Mouse (Mus musculus): ENCODE results near the gene Tm2d1. TPM values are rescaled to one million over a fixed set of nuclear protein-coding genes. Genes with fewer than 3 reads are reported as not detected.
A peak's percentile ranks its signal among the peaks of the same experiment; 100 is the strongest.
"Not testable (repeated sequence)": the region's sequence is repeated elsewhere in the genome, so short reads cannot be mapped to it uniquely, and the experiment has no call there.

Gene Tm2d1
- 89.7 and 96.3 TPM in 2 replicates for polyA plus RNA-seq (2014; fragmentation: Nextera tagmentation; extraction: Ambion mirVana)

DNA sequence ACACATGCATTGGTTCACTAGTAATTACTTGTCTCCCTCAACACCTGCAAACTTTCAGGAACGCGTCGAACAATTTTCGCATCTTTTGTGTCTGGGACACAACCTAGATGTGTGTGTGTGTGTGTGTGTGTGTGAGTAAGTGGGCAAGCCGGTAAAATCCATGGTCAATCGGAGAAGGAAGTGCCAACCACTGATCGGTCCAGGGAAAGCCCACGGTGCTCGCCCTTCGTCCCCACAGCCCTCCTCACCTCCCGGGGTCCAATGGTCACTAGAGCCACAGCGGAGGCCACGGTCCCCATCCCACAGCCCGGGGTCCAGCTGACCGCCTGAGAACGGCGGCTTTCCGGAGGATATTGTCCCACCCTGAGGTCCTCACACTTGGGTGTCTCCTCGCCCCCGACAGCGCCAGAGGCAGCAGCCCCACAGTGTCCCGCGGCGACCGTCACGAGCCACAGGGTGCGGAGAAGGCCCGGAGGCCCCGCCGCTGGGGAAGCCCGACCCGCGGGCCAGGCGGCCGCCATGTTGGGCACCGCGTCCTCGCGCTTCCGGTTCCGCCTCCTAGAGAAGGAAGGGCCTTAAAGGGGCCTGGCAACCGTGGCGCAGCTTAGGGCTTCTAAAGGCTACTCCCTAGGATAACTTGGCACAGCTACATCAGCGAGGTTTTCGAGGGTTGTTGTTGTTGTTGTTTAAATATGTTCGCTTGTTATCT is at the start of gene Tm2d1:
TSS of gene Tm2d1 (minus strand) at position 591 of the 709 bp plus-strand sequence.
- DNase-seq (ENCODE audit: low spot score) (peak; percentile 94), ATAC-seq (ENCODE audit: low read depth) (peak; percentile 97)
- Histone ChIP-seq H3K27me3 (replicated peaks; ENCODE audit: control insufficient read depth, insufficient read depth, low read length) (no peaks in the 10 kb centered on the region), H3K4me1 (ENCODE audit: control insufficient read depth, insufficient read depth, low read length) (peaks cover 12% of the 10 kb centered on the region), H3K9ac (ENCODE audit: low read depth, low read length) (peak within 1 kb of the TSS; percentile 96), H3K4me3 (ENCODE audit: low read depth, low read length) (peak within 1 kb of the TSS; percentile 84), H3K4me2 (ENCODE audit: low read depth, low read length) (peak within 1 kb of the TSS; percentile 56), H3K27ac (replicated peaks; ENCODE audit: low read depth, low read length) (no peak within 1 kb of the TSS; the same call in 1 of the 2 replicates), H3K36me3 (ENCODE audit: control insufficient read depth, insufficient read depth, low read length) (peaks cover 4% of the 10 kb centered on the region; the same call in 1 of the 2 replicates), H3K9me3 (ENCODE audit: control insufficient read depth, low read length) (no peaks in the 10 kb centered on the region)
- WGBS = under 1% methylated on average over 27 of the region's 46 CpGs

DNA sequence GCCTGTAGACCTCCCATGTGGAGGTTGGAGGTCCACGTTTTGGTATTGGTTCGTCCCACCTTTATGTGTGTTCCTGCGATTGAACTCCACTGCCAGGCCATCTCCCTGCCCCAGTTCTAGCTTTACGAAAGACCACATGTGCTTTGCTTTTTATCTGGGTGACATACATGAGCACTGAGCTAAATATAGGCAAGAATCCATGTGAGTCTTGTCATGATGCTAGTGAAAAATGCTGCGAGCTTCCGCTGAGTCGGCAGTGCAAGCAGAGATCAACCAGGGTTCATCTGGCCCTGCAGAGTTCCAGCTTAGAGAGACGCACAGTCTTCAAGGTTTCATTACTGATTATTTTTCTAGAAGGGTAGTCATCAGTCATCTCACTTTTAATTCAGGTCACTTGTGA is 45.3 kb upstream of the Tm2d1 start:
- no peak for ATAC-seq (ENCODE audit: low read depth)
- Histone ChIP-seq H3K4me1 (ENCODE audit: control insufficient read depth, insufficient read depth, low read length) (no peaks in the 10 kb centered on the region), H3K4me3 (ENCODE audit: low read depth, low read length) (no peak overlapping the region), H3K27ac (replicated peaks; ENCODE audit: low read depth, low read length) (no peak overlapping the region), H3K27me3 (replicated peaks; ENCODE audit: control insufficient read depth, insufficient read depth, low read length) (no peaks in the 10 kb centered on the region), H3K36me3 (ENCODE audit: control insufficient read depth, insufficient read depth, low read length) (peaks cover 22% of the 10 kb centered on the region), H3K4me2 (ENCODE audit: low read depth, low read length) (no peak overlapping the region), H3K9me3 (ENCODE audit: control insufficient read depth, low read length) (no peaks in the 10 kb centered on the region), H3K9ac (ENCODE audit: low read depth, low read length) (no peak overlapping the region)
- no peak for DNase-seq (ENCODE audit: low spot score)
- 76% methylated on average over 8 of the region's 8 CpGs for WGBS

DNA sequence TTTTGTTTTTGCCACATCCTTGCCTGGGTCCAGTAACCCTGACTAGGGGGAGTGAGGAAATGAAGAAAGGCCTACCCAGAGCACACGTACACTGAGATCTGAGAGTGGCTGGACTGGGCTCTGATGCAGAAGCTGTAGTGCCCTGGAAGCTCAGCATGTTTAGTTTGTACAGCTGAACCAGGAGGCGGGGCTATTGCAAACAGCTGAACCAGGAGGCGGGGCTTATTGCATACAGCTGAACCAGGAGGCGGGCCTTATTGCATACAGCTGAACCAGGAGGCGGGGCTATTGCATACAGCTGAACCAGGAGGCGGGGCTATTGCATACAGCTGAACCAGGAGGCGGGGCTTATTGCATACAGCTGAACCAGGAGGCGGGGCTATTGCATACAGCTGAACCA is 32.0 kb upstream of the Tm2d1 start:
- H3K27me3 ChIP-seq (replicated peaks; ENCODE audit: control insufficient read depth, insufficient read depth, low read length); DNase-seq (ENCODE audit: low spot score); H3K4me2 ChIP-seq (ENCODE audit: low read depth, low read length); H3K4me1 ChIP-seq (ENCODE audit: control insufficient read depth, insufficient read depth, low read length); ATAC-seq (ENCODE audit: low read depth); H3K27ac ChIP-seq (replicated peaks; ENCODE audit: low read depth, low read length); H3K4me3 ChIP-seq (ENCODE audit: low read depth, low read length); H3K9me3 ChIP-seq (ENCODE audit: control insufficient read depth, low read length); H3K9ac ChIP-seq (ENCODE audit: low read depth, low read length): not testable (repeated sequence)
- 96% methylated on average over 8 of the region's 8 CpGs for WGBS
- peaks cover 22% of the 10 kb centered on the region; the same call in 1 of the 2 replicates for H3K36me3 ChIP-seq (ENCODE audit: control insufficient read depth, insufficient read depth, low read length)

DNA sequence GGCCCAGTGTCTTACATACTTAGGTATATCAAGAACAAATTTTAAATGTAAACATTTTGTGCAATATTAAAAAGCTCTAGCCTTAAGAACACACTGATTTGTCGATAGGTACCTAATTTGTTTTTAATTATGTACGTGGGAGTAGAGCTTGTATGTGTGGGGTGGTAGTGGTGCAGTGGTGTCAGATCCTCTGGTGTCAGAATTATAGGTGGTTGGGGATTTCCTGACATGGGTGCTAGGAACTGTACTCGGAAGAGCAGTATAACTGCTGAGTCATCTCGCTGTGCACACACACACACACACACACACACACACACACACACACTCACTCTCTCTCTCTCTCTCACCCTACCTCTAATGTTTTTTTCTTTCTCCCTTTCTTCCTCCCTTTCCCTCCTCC is 25.3 kb upstream of the Tm2d1 start:
- Histone ChIP-seq H3K27me3 (replicated peaks; ENCODE audit: control insufficient read depth, insufficient read depth, low read length) (no peaks in the 10 kb centered on the region), H3K9me3 (ENCODE audit: control insufficient read depth, low read length) (no peaks in the 10 kb centered on the region), H3K9ac (ENCODE audit: low read depth, low read length) (no peak overlapping the region), H3K4me2 (ENCODE audit: low read depth, low read length) (no peak overlapping the region), H3K36me3 (ENCODE audit: control insufficient read depth, insufficient read depth, low read length) (peaks cover 17% of the 10 kb centered on the region), H3K4me3 (ENCODE audit: low read depth, low read length) (no peak overlapping the region), H3K27ac (replicated peaks; ENCODE audit: low read depth, low read length) (no peak overlapping the region), H3K4me1 (ENCODE audit: control insufficient read depth, insufficient read depth, low read length) (no peaks in the 10 kb centered on the region)
- WGBS = 87% methylated on average over 4 of the region's 4 CpGs
- ATAC-seq (ENCODE audit: low read depth) (no peak), DNase-seq (ENCODE audit: low spot score) (no peak)

- no peaks in the 10 kb centered on the region for H3K4me1 ChIP-seq (ENCODE audit: control insufficient read depth, insufficient read depth, low read length)
- H3K27me3 ChIP-seq (replicated peaks; ENCODE audit: control insufficient read depth, insufficient read depth, low read length) = no peaks in the 10 kb centered on the region
- no peak overlapping the region for H3K4me2 ChIP-seq (ENCODE audit: low read depth, low read length)
- H3K36me3 ChIP-seq (ENCODE audit: control insufficient read depth, insufficient read depth, low read length) = peaks cover 5% of the 10 kb centered on the region; the same call in 1 of the 2 replicates
- H3K4me3 ChIP-seq (ENCODE audit: low read depth, low read length) = no peak overlapping the region
- H3K9ac ChIP-seq (ENCODE audit: low read depth, low read length) = no peak overlapping the region
- no peak overlapping the region for H3K27ac ChIP-seq (replicated peaks; ENCODE audit: low read depth, low read length)
- ATAC-seq (ENCODE audit: low read depth) = no peak
- H3K9me3 ChIP-seq (ENCODE audit: control insufficient read depth, low read length) = no peaks in the 10 kb centered on the region
- no peak for DNase-seq (ENCODE audit: low spot score)
- WGBS = 87% methylated on average over 6 of the region's 6 CpGs
Measured at GRCm38 (mm10) chr4:98404412-98404811, 21.3 kb upstream of the Tm2d1 start.

- Histone ChIP-seq H3K27me3 (replicated peaks; ENCODE audit: control insufficient read depth, insufficient read depth, low read length) (no peaks in the 10 kb centered on the region), H3K4me1 (ENCODE audit: control insufficient read depth, insufficient read depth, low read length) (no peaks in the 10 kb centered on the region), H3K27ac (replicated peaks; ENCODE audit: low read depth, low read length) (no peak overlapping the region), H3K36me3 (ENCODE audit: control insufficient read depth, insufficient read depth, low read length) (no peaks in the 10 kb centered on the region; the same call in 1 of the 2 replicates), H3K4me3 (ENCODE audit: low read depth, low read length) (no peak overlapping the region), H3K9me3 (ENCODE audit: control insufficient read depth, low read length) (no peaks in the 10 kb centered on the region), H3K9ac (ENCODE audit: low read depth, low read length) (no peak overlapping the region), H3K4me2 (ENCODE audit: low read depth, low read length) (no peak overlapping the region)
- no peak for DNase-seq (ENCODE audit: low spot score)
- WGBS = 76% methylated on average over 4 of the region's 4 CpGs
- ATAC-seq (ENCODE audit: low read depth) = no peak
Measured at GRCm38 (mm10) chr4:98403492-98403891, 20.4 kb upstream of the Tm2d1 start.

- Histone ChIP-seq H3K27me3 (replicated peaks; ENCODE audit: control insufficient read depth, insufficient read depth, low read length) (no peaks in the 10 kb centered on the region), H3K9ac (ENCODE audit: low read depth, low read length) (no peak overlapping the region), H3K4me2 (ENCODE audit: low read depth, low read length) (no peak overlapping the region), H3K27ac (replicated peaks; ENCODE audit: low read depth, low read length) (no peak overlapping the region), H3K4me1 (ENCODE audit: control insufficient read depth, insufficient read depth, low read length) (no peaks in the 10 kb centered on the region), H3K4me3 (ENCODE audit: low read depth, low read length) (no peak overlapping the region), H3K9me3 (ENCODE audit: control insufficient read depth, low read length) (no peaks in the 10 kb centered on the region), H3K36me3 (ENCODE audit: control insufficient read depth, insufficient read depth, low read length) (no peaks in the 10 kb centered on the region)
- WGBS = 63% methylated on average over 2 of the region's 2 CpGs
- no peak for ATAC-seq (ENCODE audit: low read depth)
- no peak for DNase-seq (ENCODE audit: low spot score)
Measured at GRCm38 (mm10) chr4:98401584-98401962, 18.5 kb upstream of the Tm2d1 start.

GRCm38 (mm10) chr4:98400926-98401583 is 17.9 kb upstream of the Tm2d1 start:
- Histone ChIP-seq H3K36me3 (ENCODE audit: control insufficient read depth, insufficient read depth, low read length) (no peaks in the 10 kb centered on the region), H3K4me2 (ENCODE audit: low read depth, low read length) (no peak overlapping the region), H3K27ac (replicated peaks; ENCODE audit: low read depth, low read length) (no peak overlapping the region), H3K27me3 (replicated peaks; ENCODE audit: control insufficient read depth, insufficient read depth, low read length) (no peaks in the 10 kb centered on the region), H3K4me3 (ENCODE audit: low read depth, low read length) (no peak overlapping the region), H3K9ac (ENCODE audit: low read depth, low read length) (no peak overlapping the region), H3K9me3 (ENCODE audit: control insufficient read depth, low read length) (no peaks in the 10 kb centered on the region), H3K4me1 (ENCODE audit: control insufficient read depth, insufficient read depth, low read length) (no peaks in the 10 kb centered on the region)
- DNase-seq (ENCODE audit: low spot score) = peak; percentile 57
- ATAC-seq (ENCODE audit: low read depth) = peak; percentile 67; the same call in 1 of the 2 replicates
- 49% methylated on average over 6 of the region's 6 CpGs for WGBS

Measured in embryonic facial prominence, embryonic 14.5 days (tissue).